ENCODE assay signal across 9 mouse cellular contexts in the genomic region with DNA sequence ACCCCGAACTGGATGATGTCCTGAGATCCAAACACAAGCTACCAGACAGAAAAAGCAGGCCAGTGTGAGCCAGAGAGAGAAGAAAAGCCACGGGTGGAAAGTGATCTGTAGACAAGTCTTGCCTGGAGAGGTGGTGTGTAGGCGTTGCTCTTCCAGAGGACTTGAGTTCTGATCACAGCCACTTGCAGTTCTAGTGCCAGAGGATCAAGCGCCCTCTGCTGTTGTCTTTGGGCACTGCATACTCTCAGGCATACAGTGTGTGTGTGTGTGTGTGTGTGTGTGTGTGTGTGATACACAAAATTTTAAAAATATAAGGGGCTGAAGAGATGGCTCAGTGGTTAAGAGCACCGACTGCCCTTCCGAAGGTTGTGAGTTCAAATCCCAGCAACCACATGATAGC. TPM values are rescaled to one million over a fixed set of nuclear protein-coding genes. Genes with fewer than 3 reads are reported as not detected.
A peak's percentile ranks its signal among the peaks of the same experiment; 100 is the strongest.
DNase-seq lines count a peak whose midpoint lies in the region; ATAC-seq and TF ChIP-seq lines count a peak whose summit lies in the region.
"Had no signal": no experiment of that assay in that cellular context is flagged by ENCODE, and none has a peak within 500 bp of the region (broad histone marks: within the 10 kb centered on the region; RNA-seq: fewer than 3 reads in every experiment).

No protein-coding gene starts in this region.

- H3K36me3 ChIP-seq in intestine, postnatal 0 days (ENCODE audit: control insufficient read depth, insufficient read depth): no peaks in the 10 kb centered on the region
- no peaks in the 10 kb centered on the region for H3K36me3 ChIP-seq in intestine, embryonic 15.5 days
- H3K36me3 ChIP-seq in ES-Bruce4 (ENCODE audit: control insufficient read depth, insufficient read depth, low read length, poor library complexity, severe bottlenecking): no peaks in the 10 kb centered on the region
- H3K36me3 ChIP-seq in liver, embryonic 14.5 days (replicated peaks; ENCODE audit: control insufficient read depth, insufficient read depth, low read depth): no peaks in the 10 kb centered on the region
- H3K36me3 ChIP-seq: hindbrain, embryonic 15.5 days had no signal

- TF ChIP-seq CTCF in intestine, postnatal 0 days (IDR thresholded peaks at IDR 0.05; ENCODE audit: low read depth): peak; percentile 69
- TF ChIP-seq CTCF in ES-Bruce4 (IDR thresholded peaks at IDR 0.05; ENCODE audit: low read depth, low read length): peak; percentile 73
- TF ChIP-seq CTCF in liver, embryonic 14.5 days (IDR thresholded peaks at IDR 0.05; ENCODE audit: low read depth): peak; percentile 80

- H3K4me2 ChIP-seq in intestine, postnatal 0 days (replicated peaks; ENCODE audit: low read depth): no peak overlapping the region
- H3K4me2 ChIP-seq in intestine, embryonic 15.5 days (replicated peaks): no peak overlapping the region
- H3K4me2 ChIP-seq in liver, embryonic 14.5 days (ENCODE audit: low read depth): no peak overlapping the region
- H3K4me2 ChIP-seq: hindbrain, embryonic 15.5 days had no signal

- no peak overlapping the region for H3K9ac ChIP-seq in intestine, postnatal 0 days (ENCODE audit: low read depth, low read length)
- no peak overlapping the region for H3K9ac ChIP-seq in intestine, embryonic 15.5 days
- H3K9ac ChIP-seq in ES-Bruce4 (ENCODE audit: low read depth, poor library complexity, severe bottlenecking): no peak overlapping the region
- no peak overlapping the region for H3K9ac ChIP-seq in liver, embryonic 14.5 days (replicated peaks)
- H3K9ac ChIP-seq: hindbrain, embryonic 15.5 days had no signal

- no peaks in the 10 kb centered on the region for H3K9me3 ChIP-seq in intestine, postnatal 0 days (ENCODE audit: control insufficient read depth)
- H3K9me3 ChIP-seq in intestine, embryonic 15.5 days: no peaks in the 10 kb centered on the region
- no peaks in the 10 kb centered on the region for H3K9me3 ChIP-seq in ES-Bruce4 (replicated peaks; ENCODE audit: control insufficient read depth, insufficient read depth, low read length, poor library complexity, severe bottlenecking)
- H3K9me3 ChIP-seq in liver, embryonic 14.5 days (ENCODE audit: control insufficient read depth, low read length): no peaks in the 10 kb centered on the region
- H3K9me3 ChIP-seq: hindbrain, embryonic 15.5 days had no signal

- H3K27ac ChIP-seq in intestine, postnatal 0 days (ENCODE audit: low read depth, low read length): no peak overlapping the region
- H3K27ac ChIP-seq in intestine, embryonic 15.5 days: no peak overlapping the region
- H3K27ac ChIP-seq in ES-Bruce4 (ENCODE audit: insufficient read depth, low read length): no peak overlapping the region
- H3K27ac ChIP-seq in liver, embryonic 14.5 days: no peak overlapping the region
- H3K27ac ChIP-seq: hindbrain, embryonic 15.5 days had no signal

- DNase-seq in 416B (ENCODE audit: low read depth): peak; percentile 51
- no peak for DNase-seq in liver, embryonic 14.5 days (ENCODE audit: low read depth in 3 of 3, low spot score in 3 of 3)
- DNase-seq in urinary bladder, adult 2 months (ENCODE audit: low spot score): no peak
- no peak for DNase-seq in frontal cortex, postnatal 10 days (ENCODE audit: low spot score in 2 of 2)

- H3K4me1 ChIP-seq in intestine, postnatal 0 days (replicated peaks; ENCODE audit: control insufficient read depth, insufficient read depth, low read length): peaks cover 9% of the 10 kb centered on the region
- peaks cover 24% of the 10 kb centered on the region; the same call in 1 of the 2 replicates for H3K4me1 ChIP-seq in intestine, embryonic 15.5 days (replicated peaks)
- H3K4me1 ChIP-seq in ES-Bruce4 (ENCODE audit: control insufficient read depth, insufficient read depth, low read length): no peaks in the 10 kb centered on the region
- peaks cover 0 to 14% of the 10 kb centered on the region in 2 experiments; a peak in 2 of 4 replicates for H3K4me1 ChIP-seq in liver, embryonic 14.5 days (replicated peaks; ENCODE audit: control insufficient read depth in 2 of 2, insufficient read depth in 2 of 2, low read length in 1 of 2)
- H3K4me1 ChIP-seq: hindbrain, embryonic 15.5 days had no signal

- 87% methylated on average over 6 of the region's 6 CpGs for WGBS in intestine, postnatal 0 days
- 85% methylated on average over 6 of the region's 6 CpGs for WGBS in intestine, embryonic 15.5 days
- 67% methylated on average over 6 of the region's 6 CpGs for WGBS in liver, embryonic 14.5 days (ENCODE audit: insufficient replicate concordance)

- no peak for TF ChIP-seq POLR2A in ES-Bruce4 (IDR thresholded peaks at IDR 0.05; ENCODE audit: insufficient read depth, low read length)

- H3K27me3 ChIP-seq in intestine, postnatal 0 days (replicated peaks; ENCODE audit: control insufficient read depth, insufficient read depth, low read length): no peaks in the 10 kb centered on the region
- H3K27me3 ChIP-seq in intestine, embryonic 15.5 days (replicated peaks): no peaks in the 10 kb centered on the region
- no peaks in the 10 kb centered on the region for H3K27me3 ChIP-seq in ES-Bruce4 (ENCODE audit: control insufficient read depth, insufficient read depth, low read length, poor library complexity, severe bottlenecking)
- no peaks in the 10 kb centered on the region for H3K27me3 ChIP-seq in liver, embryonic 14.5 days (ENCODE audit: control insufficient read depth, insufficient read depth, low read length)
- H3K27me3 ChIP-seq: hindbrain, embryonic 15.5 days had no signal

- no peak for ATAC-seq in intestine, postnatal 0 days
- ATAC-seq in intestine, embryonic 15.5 days: no peak
- ATAC-seq in liver, embryonic 14.5 days (ENCODE audit: insufficient read depth): no peak

- TF ChIP-seq EP300 in ES-Bruce4 (IDR thresholded peaks at IDR 0.05; ENCODE audit: insufficient read depth, low read depth, low read length): no peak
- TF ChIP-seq EP300 in liver, embryonic 14.5 days (IDR thresholded peaks at IDR 0.05; ENCODE audit: low read depth): no peak

- H3K4me3 ChIP-seq in intestine, postnatal 0 days (ENCODE audit: low read depth, low read length): no peak overlapping the region
- no peak overlapping the region for H3K4me3 ChIP-seq in intestine, embryonic 15.5 days (replicated peaks)
- H3K4me3 ChIP-seq in ES-Bruce4 (ENCODE audit: low read depth, low read length): no peak overlapping the region
- H3K4me3 ChIP-seq in liver, embryonic 14.5 days (ENCODE audit: insufficient read depth in 1 of 2, low read depth in 2 of 2, low read length in 2 of 2): no peak overlapping the region
- H3K4me3 ChIP-seq: hindbrain, embryonic 15.5 days had no signal

RNA-seq across cellular contexts. Expression of gene 1700016D06Rik, which starts 11.4 kb away (rescaled TPM):
- not detected in 2 replicates for polyA plus RNA-seq in intestine, postnatal 0 days (2015; fragmentation: Nextera tagmentation; extraction: Ambion mirVana)
- polyA plus RNA-seq in intestine, embryonic 15.5 days (2015; fragmentation: Nextera tagmentation; extraction: Ambion mirVana): not detected in 2 replicates
- polyA plus RNA-seq in ES-Bruce4 (2011; ENCODE audit: insufficient read depth, insufficient read length, low read depth, missing spikeins): not detected in 2 replicates
- not detected in 2 replicates for polyA plus RNA-seq in liver, embryonic 14.5 days (2012; rRNA removed)
- not detected in 2 replicates for polyA plus RNA-seq in liver, embryonic 14.5 days (2014; fragmentation: Nextera tagmentation; extraction: Ambion mirVana)
- polyA plus RNA-seq in urinary bladder, adult 2 months (2012; rRNA removed): not detected in 2 replicates
- polyA plus RNA-seq: hindbrain, embryonic 15.5 days; lung, embryonic 16.5 days had no signal

RNA-seq across cellular contexts. Expression of gene Arhgef7, which starts 15.3 kb away (rescaled TPM):
- polyA plus RNA-seq in intestine, postnatal 0 days (2015; fragmentation: Nextera tagmentation; extraction: Ambion mirVana): 14.5 and 14.9 TPM in 2 replicates
- polyA plus RNA-seq in intestine, embryonic 15.5 days (2015; fragmentation: Nextera tagmentation; extraction: Ambion mirVana): 27.7 and 28.4 TPM in 2 replicates
- 38.5 and 38.7 TPM in 2 replicates for polyA plus RNA-seq in ES-Bruce4 (2011; ENCODE audit: insufficient read depth, insufficient read length, low read depth, missing spikeins)
- polyA plus RNA-seq in liver, embryonic 14.5 days (2012; rRNA removed): 6.4 and 6.5 TPM in 2 replicates
- 7.0 and 8.0 TPM in 2 replicates for polyA plus RNA-seq in liver, embryonic 14.5 days (2014; fragmentation: Nextera tagmentation; extraction: Ambion mirVana)
- polyA plus RNA-seq in urinary bladder, adult 2 months (2012; rRNA removed): 31.5 and 43.8 TPM in 2 replicates
